Mouse (Mus musculus): ENCODE measurements around the gene Cgref1. TPM values are rescaled to one million over a fixed set of nuclear protein-coding genes. Genes with fewer than 3 reads are reported as not detected.

The Cgref1 gene
- total RNA-seq, 2 experiments from 2014 or later: 0.62 TPM; not detected in 1

- ATAC-seq (replicated peaks; ENCODE audit: poor library complexity, severe bottlenecking): peak; percentile 60
Observed at GRCm38 (mm10) chr5:30888337-30889087, 56.9 kb downstream of the Cgref1 start, which contains the start of gene Agbl5. Agbl5 (plus strand) TSS chr5:30888694.

- ATAC-seq (replicated peaks; ENCODE audit: poor library complexity, severe bottlenecking): peak; percentile 65
Observed at GRCm38 (mm10) chr5:30887858-30888336, 57.5 kb downstream of the Cgref1 start.

DNA sequence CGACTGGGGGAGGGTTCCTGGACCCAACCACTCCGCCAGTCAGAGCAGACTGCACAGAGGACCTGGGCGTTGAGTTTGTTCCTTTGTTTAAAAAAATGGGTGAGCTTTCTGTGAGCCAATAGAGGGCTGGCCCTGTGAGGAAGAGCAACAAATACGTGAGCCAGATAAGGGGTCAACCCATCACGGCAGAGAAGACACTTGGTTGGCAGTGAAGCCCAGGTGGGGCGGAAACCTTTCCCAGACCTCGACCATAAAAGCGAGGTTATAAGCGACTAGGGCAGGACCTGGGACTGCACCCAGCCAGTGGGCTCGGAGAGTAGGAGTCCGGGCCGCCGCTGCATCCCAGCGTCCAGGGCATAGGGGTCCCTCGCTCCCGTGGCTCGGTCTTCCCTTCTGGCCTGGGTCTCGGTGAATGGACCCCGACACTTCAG, 58.0 kb downstream of the Cgref1 start:
- ATAC-seq (replicated peaks; ENCODE audit: poor library complexity, severe bottlenecking): peak; percentile 68

- ATAC-seq (replicated peaks; ENCODE audit: poor library complexity, severe bottlenecking): no peak
Observed at GRCm38 (mm10) chr5:30886731-30887130, 58.7 kb downstream of the Cgref1 start.

DNA sequence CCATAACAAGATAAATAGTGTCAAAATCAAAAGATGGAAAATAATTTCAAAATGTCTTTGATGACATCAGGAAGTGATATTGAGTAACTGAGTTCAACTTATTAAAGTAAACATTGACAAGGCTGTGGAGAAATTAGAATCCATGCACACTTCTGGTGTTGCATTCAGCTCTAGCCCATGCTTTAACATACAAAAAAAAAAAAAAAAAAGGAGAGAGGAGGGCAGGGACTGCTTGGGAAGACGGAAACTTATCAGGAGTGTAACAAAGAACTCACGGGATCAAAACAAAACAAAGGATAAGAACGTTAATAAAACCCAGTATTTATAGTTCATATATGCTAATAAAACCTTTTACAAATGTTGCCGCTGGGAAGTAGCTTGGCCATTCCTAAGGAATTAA, 59.2 kb downstream of the Cgref1 start:
- ATAC-seq (replicated peaks; ENCODE audit: poor library complexity, severe bottlenecking): no peak

Other genes with a start within 250 kb of the Cgref1 start
- not detected in 2 replicates for gene Dpysl5, start 234.0 kb downstream of the Cgref1 start, total RNA-seq (2014; fragmentation: Nextera tagmentation)
- gene Dpysl5, start 234.0 kb downstream of the Cgref1 start, total RNA-seq (2017): not detected in 2 replicates
- gene Mapre3, start 130.9 kb downstream of the Cgref1 start, total RNA-seq (2014; fragmentation: Nextera tagmentation): not detected in 2 replicates
- gene Mapre3, start 130.9 kb downstream of the Cgref1 start, total RNA-seq (2017): not detected in 2 replicates
- 40.7 and 48.5 TPM in 2 replicates for gene Tmem214, start 77.6 kb downstream of the Cgref1 start, total RNA-seq (2014; fragmentation: Nextera tagmentation)
- 21.5 and 24.9 TPM in 2 replicates for gene Tmem214, start 77.6 kb downstream of the Cgref1 start, total RNA-seq (2017)
- 8.9 and 27.6 TPM in 2 replicates for gene Agbl5, start 56.9 kb downstream of the Cgref1 start, total RNA-seq (2014; fragmentation: Nextera tagmentation)
- 7.7 and 12.5 TPM in 2 replicates for gene Agbl5, start 56.9 kb downstream of the Cgref1 start, total RNA-seq (2017)
- 361 and 454 TPM in 2 replicates for gene Ost4, start 37.8 kb downstream of the Cgref1 start, total RNA-seq (2014; fragmentation: Nextera tagmentation)
- gene Ost4, start 37.8 kb downstream of the Cgref1 start, total RNA-seq (2017): 300 and 325 TPM in 2 replicates
- 78.8 and 147 TPM in 2 replicates for gene Emilin1, start 32.2 kb downstream of the Cgref1 start, total RNA-seq (2014; fragmentation: Nextera tagmentation)
- 124 and 152 TPM in 2 replicates for gene Emilin1, start 32.2 kb downstream of the Cgref1 start, total RNA-seq (2017)
- gene Khk, start 24.2 kb downstream of the Cgref1 start, total RNA-seq (2014; fragmentation: Nextera tagmentation): 84.7 and 111 TPM in 2 replicates
- 66.4 and 80.2 TPM in 2 replicates for gene Khk, start 24.2 kb downstream of the Cgref1 start, total RNA-seq (2017)
- gene Preb, start 14.8 kb upstream of the Cgref1 start, total RNA-seq (2014; fragmentation: Nextera tagmentation): 103 and 127 TPM in 2 replicates
- 42.7 and 67.9 TPM in 2 replicates for gene Preb, start 14.8 kb upstream of the Cgref1 start, total RNA-seq (2017)
- not detected in 2 replicates for gene Tcf23, start 23.1 kb upstream of the Cgref1 start, total RNA-seq (2014; fragmentation: Nextera tagmentation)
- gene Tcf23, start 23.1 kb upstream of the Cgref1 start, total RNA-seq (2017): not detected in 2 replicates
- gene Atraid, start 102.7 kb upstream of the Cgref1 start, total RNA-seq (2014; fragmentation: Nextera tagmentation): 42.7 and 79.1 TPM in 2 replicates
- 44.7 and 59.4 TPM in 2 replicates for gene Atraid, start 102.7 kb upstream of the Cgref1 start, total RNA-seq (2017)
- 7.2 and 7.9 TPM in 2 replicates for gene Slc5a6, start 103.3 kb upstream of the Cgref1 start, total RNA-seq (2014; fragmentation: Nextera tagmentation)
- 5.8 and 8.8 TPM in 2 replicates for gene Slc5a6, start 103.3 kb upstream of the Cgref1 start, total RNA-seq (2017)
- 57.4 and 70.3 TPM in 2 replicates for gene Cad, start 109.2 kb upstream of the Cgref1 start, total RNA-seq (2014; fragmentation: Nextera tagmentation)
- gene Cad, start 109.2 kb upstream of the Cgref1 start, total RNA-seq (2017): 23.1 and 39.5 TPM in 2 replicates
- not detected in 2 replicates for gene Dnajc5g, start 160.7 kb upstream of the Cgref1 start, total RNA-seq (2014; fragmentation: Nextera tagmentation)
- not detected in 2 replicates for gene Dnajc5g, start 160.7 kb upstream of the Cgref1 start, total RNA-seq (2017)
- gene Slc30a3, start 162.6 kb upstream of the Cgref1 start, total RNA-seq (2014; fragmentation: Nextera tagmentation): not detected in 2 replicates
- gene Slc30a3, start 162.6 kb upstream of the Cgref1 start, total RNA-seq (2017): not detected in 2 replicates
- gene Trim54, start 171.1 kb upstream of the Cgref1 start, total RNA-seq (2014; fragmentation: Nextera tagmentation): not detected in 2 replicates
- gene Trim54, start 171.1 kb upstream of the Cgref1 start, total RNA-seq (2017): not detected in 2 replicates
- not detected in 2 replicates for gene Ucn, start 193.2 kb upstream of the Cgref1 start, total RNA-seq (2014; fragmentation: Nextera tagmentation)
- not detected in 2 replicates for gene Ucn, start 193.2 kb upstream of the Cgref1 start, total RNA-seq (2017)
- gene Mpv17, start 208.7 kb upstream of the Cgref1 start, total RNA-seq (2014; fragmentation: Nextera tagmentation): 19.6 and 42.3 TPM in 2 replicates
- 20.9 and 32.9 TPM in 2 replicates for gene Mpv17, start 208.7 kb upstream of the Cgref1 start, total RNA-seq (2017)
- gene Gm29609, start 234.3 kb upstream of the Cgref1 start, total RNA-seq (2014; fragmentation: Nextera tagmentation): 1.5 and 6.6 TPM in 2 replicates
- 0.36 TPM in 1 of 2 replicates, not detected in the other for gene Gm29609, start 234.3 kb upstream of the Cgref1 start, total RNA-seq (2017)
- gene Gtf3c2, start 234.6 kb upstream of the Cgref1 start, total RNA-seq (2014; fragmentation: Nextera tagmentation): 94.6 and 100 TPM in 2 replicates
- 52.0 and 59.8 TPM in 2 replicates for gene Gtf3c2, start 234.6 kb upstream of the Cgref1 start, total RNA-seq (2017)
- 53.3 and 65.5 TPM in 2 replicates for gene Snx17, start 247.6 kb upstream of the Cgref1 start, total RNA-seq (2014; fragmentation: Nextera tagmentation)
- 36.5 and 58.9 TPM in 2 replicates for gene Snx17, start 247.6 kb upstream of the Cgref1 start, total RNA-seq (2017)
- 68.3 and 91.6 TPM in 2 replicates for gene Eif2b4, start 247.8 kb upstream of the Cgref1 start, total RNA-seq (2014; fragmentation: Nextera tagmentation)
- gene Eif2b4, start 247.8 kb upstream of the Cgref1 start, total RNA-seq (2017): 50.0 and 65.6 TPM in 2 replicates